Mouse (Mus musculus) neural tube, embryonic 15.5 days (tissue): Measurements from ENCODE around the gene Tbx5. TPM values are rescaled to one million over a fixed set of nuclear protein-coding genes. Genes with fewer than 3 reads are reported as not detected.

ENCODE experiments used
- ATAC-seq: fragments of 200-750 bp; cut with Nextera tagmentation; 2 replicates; pipeline ENCODE4 v1.8.0; 2017; ENCODE audit warnings: mild to moderate bottlenecking, moderate TSS enrichment, moderate library complexity; ENCODE audit not compliant: low FRiP score
- H3K27ac ChIP-seq: fragments of 300-500 bp; sonication (generic); replicated peaks from 2 replicates; pipeline ENCODE4 v1.5.1; 2015; ENCODE audit warnings: mild to moderate bottlenecking, inconsistent platforms
- H3K27me3 ChIP-seq: fragments of 300-500 bp; sonication (generic); replicated peaks from 2 replicates; pipeline ENCODE4 v1.6.1; 2015; ENCODE audit warnings: inconsistent platforms
- H3K36me3 ChIP-seq: fragments of 300-500 bp; sonication (generic); 2 replicates; pipeline ENCODE4 v1.6.1; 2015; ENCODE audit warnings: inconsistent platforms
- H3K4me1 ChIP-seq: fragments of 300-500 bp; sonication (generic); 2 replicates; pipeline ENCODE4 v1.6.1; 2015; ENCODE audit warnings: inconsistent platforms
- H3K4me2 ChIP-seq: fragments of 300-500 bp; sonication (generic); 2 replicates; pipeline ENCODE4 v1.6.1; 2015; ENCODE audit warnings: inconsistent platforms, mild to moderate bottlenecking, moderate library complexity
- H3K4me3 ChIP-seq: fragments of 300-500 bp; sonication (generic); replicated peaks from 2 replicates; pipeline ENCODE4 v1.5.1; 2015; ENCODE audit warnings: mild to moderate bottlenecking, inconsistent platforms
- H3K9ac ChIP-seq: fragments of 300-500 bp; sonication (generic); replicated peaks from 2 replicates; pipeline ENCODE4 v1.6.1; 2015; ENCODE audit warnings: mild to moderate bottlenecking, inconsistent platforms
- H3K9me3 ChIP-seq: fragments of 300-500 bp; sonication (generic); replicated peaks from 2 replicates; pipeline ENCODE4 v1.6.1; 2016; ENCODE audit warnings: inconsistent platforms
- WGBS: fragments of 180-500 bp; shearing (Covaris S2); methylation state at CpG from one replicate; pipeline ENCODE4 v1.1.7; 2015; ENCODE audit warnings: mixed read lengths; 5-methylcytosine and 5-hydroxymethylcytosine counted together
- polyA plus RNA-seq: library from polyadenylated mRNA; unstranded; fragments of >200 nt; fragmentation: Nextera tagmentation; extraction: Ambion mirVana; gene quantifications from 2 replicates; pipeline ENCODE4 v1.2.1, GENCODE M21; 2015

The Tbx5 gene
- polyA plus RNA-seq, 1 experiment from 2014 or later: 0.10 TPM

DNA sequence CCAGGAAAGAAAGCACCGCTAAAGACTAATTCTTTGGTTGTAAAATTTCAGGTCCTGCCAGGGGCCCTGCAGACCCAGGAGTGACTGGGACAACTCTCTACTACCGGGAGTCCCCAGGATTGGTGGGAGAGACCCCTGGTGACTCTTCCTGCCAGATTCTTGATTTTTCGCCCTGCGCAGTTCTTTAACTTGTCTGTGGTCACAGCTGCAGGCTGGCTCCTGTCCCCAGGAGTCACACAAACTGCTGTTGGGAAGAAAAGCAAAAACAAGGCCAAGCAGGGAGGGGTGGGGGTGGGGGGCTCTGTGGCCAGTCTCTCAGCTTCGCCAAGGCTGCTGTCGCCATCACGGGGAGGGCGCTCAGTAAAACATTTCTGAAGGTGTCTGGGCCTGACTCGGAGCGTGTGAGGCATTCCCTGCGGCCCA lies 32.2 kb upstream of the Tbx5 start:
- Histone ChIP-seq H3K4me1 (no peaks in the 10 kb centered on the region), H3K27ac (no peak overlapping the region), H3K36me3 (no peaks in the 10 kb centered on the region), H3K4me3 (no peak overlapping the region), H3K9ac (no peak overlapping the region), H3K27me3 (peaks cover 100% of the 10 kb centered on the region), H3K9me3 (no peaks in the 10 kb centered on the region), H3K4me2 (no peak overlapping the region)
- 0% methylated on average over 11 of the region's 11 CpGs for WGBS
- ATAC-seq: no peak

DNA sequence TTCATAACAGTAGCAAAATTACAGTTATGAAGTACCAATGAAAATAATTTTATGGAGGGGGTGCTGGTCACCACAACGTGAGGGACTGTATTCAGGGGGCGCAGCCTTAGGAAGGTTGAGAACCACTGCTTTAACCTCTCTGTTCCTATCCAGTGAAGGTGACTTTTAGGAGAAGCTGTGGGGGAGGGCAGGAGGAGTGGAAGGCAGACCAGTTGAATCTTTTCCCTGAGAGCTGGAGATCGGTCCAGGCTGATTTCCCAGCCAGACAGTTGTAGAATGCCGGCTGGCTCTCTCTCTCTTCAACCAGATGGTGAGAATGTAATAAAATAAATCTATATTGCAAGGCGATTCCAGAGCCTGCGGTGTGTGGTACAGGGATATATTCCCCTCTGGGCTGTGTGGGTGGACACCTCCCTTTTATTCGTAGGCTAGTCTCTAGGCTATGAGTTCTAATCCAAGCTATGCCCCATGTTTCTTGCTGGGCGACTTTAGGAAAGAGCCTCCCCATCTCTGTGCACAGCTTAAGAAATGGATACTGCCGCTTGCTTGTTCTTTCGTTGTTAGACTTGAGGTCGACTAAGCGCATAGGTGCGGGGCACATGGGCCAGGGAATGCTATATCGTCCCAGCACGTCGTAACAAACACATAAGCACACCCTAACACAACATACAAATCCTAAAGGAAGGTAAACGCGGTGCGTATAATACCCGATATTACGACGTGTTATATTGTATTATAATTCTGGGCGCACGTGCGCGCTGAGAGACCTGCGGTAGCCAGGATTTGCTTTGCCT lies 29.7 kb upstream of the Tbx5 start:
- Histone ChIP-seq H3K4me3 (no peak overlapping the region), H3K36me3 (no peaks in the 10 kb centered on the region), H3K4me2 (no peak overlapping the region), H3K9ac (no peak overlapping the region), H3K27ac (no peak overlapping the region), H3K4me1 (no peaks in the 10 kb centered on the region), H3K27me3 (peaks cover 100% of the 10 kb centered on the region), H3K9me3 (no peaks in the 10 kb centered on the region)
- no peak for ATAC-seq
- 2% methylated on average over 27 of the region's 27 CpGs for WGBS

DNA sequence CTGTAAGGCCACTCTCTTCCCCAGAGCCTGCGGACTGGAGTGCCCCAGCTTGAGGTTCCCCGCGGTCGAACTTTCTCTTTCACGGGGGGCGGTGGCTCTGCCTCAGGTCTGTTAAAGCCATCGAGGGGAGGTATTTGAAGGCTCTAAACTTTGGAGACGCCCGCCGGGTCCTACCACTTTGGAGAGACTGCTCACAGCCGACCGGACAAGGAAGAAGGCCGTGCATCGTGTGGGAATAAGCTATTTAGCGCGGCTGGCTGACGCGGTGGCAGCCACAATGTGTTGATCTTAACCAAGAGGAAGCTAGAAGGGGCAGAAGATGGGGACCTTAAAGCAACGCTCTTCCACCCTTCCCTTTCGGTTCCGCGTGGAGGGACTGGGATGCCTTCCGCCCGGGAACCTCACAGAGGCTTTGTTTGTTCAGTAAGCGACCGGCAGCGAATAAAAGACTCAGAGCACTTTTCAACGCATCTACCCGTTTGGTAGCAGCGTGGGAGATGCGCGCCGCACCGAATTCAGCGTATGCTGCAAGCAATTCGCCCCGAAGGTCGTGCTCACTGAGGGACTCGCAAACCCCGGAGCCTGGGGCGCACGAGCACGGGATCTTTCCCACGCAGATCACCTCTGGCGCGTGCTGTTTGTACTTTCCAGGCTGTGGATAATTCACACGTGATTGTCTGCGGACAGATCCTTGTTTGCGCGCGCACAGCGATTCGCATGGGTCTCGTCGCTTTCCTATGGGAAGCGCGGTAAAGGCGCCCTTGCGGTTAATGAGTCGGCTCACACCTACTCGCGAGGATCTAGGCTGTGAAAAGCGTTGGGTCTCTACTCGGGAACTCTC lies 28.8 kb upstream of the Tbx5 start:
- Histone ChIP-seq H3K27me3 (peaks cover 100% of the 10 kb centered on the region), H3K9ac (no peak overlapping the region), H3K4me1 (no peaks in the 10 kb centered on the region), H3K9me3 (no peaks in the 10 kb centered on the region), H3K27ac (no peak overlapping the region), H3K4me3 (no peak overlapping the region), H3K4me2 (no peak overlapping the region), H3K36me3 (no peaks in the 10 kb centered on the region)
- ATAC-seq: no peak
- WGBS: under 1% methylated on average over 64 of the region's 64 CpGs

DNA sequence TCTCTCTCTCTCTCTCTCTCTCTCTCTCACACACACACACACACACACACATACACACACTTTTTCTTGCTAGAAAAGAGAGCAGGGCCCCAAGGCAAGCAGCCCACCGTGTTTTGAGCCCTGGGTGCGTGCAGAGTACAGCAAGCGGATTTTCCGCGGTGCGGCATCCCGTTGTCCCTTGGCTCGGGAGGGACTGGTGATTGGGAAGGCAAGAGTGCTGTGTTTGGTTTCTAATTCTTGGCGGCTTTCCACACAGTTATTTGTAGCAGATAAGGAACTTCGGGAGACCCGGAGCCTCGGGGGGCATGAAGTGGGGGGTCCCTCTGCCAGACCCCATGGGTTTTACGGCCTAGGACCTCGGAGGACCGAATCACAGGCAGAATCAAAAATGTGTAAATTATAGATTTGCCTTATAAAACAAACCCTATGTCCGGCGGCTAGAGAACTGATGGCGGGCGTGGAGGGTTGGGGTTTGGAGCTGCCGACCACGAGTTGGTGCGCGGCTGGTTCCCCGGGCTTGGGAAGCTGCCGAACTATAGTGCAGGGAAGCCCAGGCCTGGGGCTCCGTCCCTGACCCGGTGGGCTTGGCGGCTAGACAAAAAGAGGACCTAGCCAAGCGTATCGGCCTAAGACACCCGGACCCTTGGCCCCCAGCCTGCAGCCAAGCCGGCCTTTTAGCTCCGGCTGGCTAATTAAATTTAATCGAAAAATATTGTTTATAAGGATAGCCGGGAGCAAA lies 28.0 kb upstream of the Tbx5 start:
- no peaks in the 10 kb centered on the region for H3K4me1 ChIP-seq
- H3K4me2 ChIP-seq: no peak overlapping the region
- no peak for ATAC-seq
- 0 out of 2 replicates have a peak, but pooled peaks cover 1% of the 10 kb centered on the region for H3K9me3 ChIP-seq
- H3K9ac ChIP-seq: no peak overlapping the region
- peaks cover 100% of the 10 kb centered on the region for H3K27me3 ChIP-seq
- under 1% methylated on average over 35 of the region's 35 CpGs for WGBS
- no peak overlapping the region for H3K27ac ChIP-seq
- H3K36me3 ChIP-seq: no peaks in the 10 kb centered on the region
- no peak overlapping the region for H3K4me3 ChIP-seq

DNA sequence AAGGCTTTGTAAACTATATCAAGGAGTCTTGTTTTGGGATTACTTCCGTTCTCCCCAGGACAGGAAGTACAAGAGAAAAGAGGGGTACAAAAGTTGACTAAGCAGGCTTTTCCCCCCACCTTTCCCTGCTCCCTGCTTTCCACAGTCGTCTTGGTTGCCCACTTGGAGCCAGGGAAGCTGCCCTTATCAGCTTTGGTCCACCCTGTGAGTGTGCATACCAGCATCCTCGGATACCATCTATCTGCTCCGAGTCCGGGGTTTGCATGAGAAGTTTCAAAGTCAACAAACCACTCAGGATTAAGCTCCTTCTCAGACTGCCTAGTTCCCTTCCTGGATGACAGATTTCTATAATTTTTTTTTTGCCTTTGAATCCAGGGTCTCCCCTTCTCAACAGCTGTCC lies 26.8 kb upstream of the Tbx5 start:
- no peaks in the 10 kb centered on the region for H3K36me3 ChIP-seq
- 0 out of 2 replicates have a peak, but pooled peaks cover 2% of the 10 kb centered on the region for H3K9me3 ChIP-seq
- peaks cover 100% of the 10 kb centered on the region for H3K27me3 ChIP-seq
- H3K4me3 ChIP-seq: no peak overlapping the region
- no peak overlapping the region for H3K9ac ChIP-seq
- H3K4me1 ChIP-seq: no peaks in the 10 kb centered on the region
- no peak overlapping the region for H3K27ac ChIP-seq
- WGBS: 0% methylated on average over 5 of the region's 5 CpGs
- H3K4me2 ChIP-seq: no peak overlapping the region
- no peak for ATAC-seq

DNA sequence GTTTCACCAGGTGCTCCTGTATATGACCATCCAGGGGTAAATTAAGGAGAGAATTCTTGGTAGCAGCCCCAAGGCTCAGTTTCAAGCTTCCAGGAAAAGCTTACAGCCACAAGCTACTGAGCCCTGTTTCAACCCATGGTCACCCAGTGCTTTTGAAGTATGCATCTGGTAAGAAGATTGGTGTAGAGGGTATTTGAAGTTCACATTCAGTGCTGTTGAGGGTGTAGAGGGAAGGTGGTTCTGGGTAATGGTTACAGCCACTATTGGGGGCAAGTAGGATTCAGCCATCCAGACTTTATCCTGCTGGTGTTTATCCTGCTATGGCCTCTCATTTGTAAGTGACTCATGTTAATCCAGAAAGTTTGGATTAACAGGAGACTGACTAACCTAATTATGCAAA lies 26.0 kb upstream of the Tbx5 start:
- H3K27ac ChIP-seq: no peak overlapping the region
- no peak overlapping the region for H3K9ac ChIP-seq
- H3K4me3 ChIP-seq: no peak overlapping the region
- no peak for ATAC-seq
- peaks cover 100% of the 10 kb centered on the region for H3K27me3 ChIP-seq
- no peak overlapping the region for H3K4me2 ChIP-seq
- H3K4me1 ChIP-seq: no peaks in the 10 kb centered on the region
- no peaks in the 10 kb centered on the region for H3K36me3 ChIP-seq
- 0 out of 2 replicates have a peak, but pooled peaks cover 2% of the 10 kb centered on the region for H3K9me3 ChIP-seq

DNA sequence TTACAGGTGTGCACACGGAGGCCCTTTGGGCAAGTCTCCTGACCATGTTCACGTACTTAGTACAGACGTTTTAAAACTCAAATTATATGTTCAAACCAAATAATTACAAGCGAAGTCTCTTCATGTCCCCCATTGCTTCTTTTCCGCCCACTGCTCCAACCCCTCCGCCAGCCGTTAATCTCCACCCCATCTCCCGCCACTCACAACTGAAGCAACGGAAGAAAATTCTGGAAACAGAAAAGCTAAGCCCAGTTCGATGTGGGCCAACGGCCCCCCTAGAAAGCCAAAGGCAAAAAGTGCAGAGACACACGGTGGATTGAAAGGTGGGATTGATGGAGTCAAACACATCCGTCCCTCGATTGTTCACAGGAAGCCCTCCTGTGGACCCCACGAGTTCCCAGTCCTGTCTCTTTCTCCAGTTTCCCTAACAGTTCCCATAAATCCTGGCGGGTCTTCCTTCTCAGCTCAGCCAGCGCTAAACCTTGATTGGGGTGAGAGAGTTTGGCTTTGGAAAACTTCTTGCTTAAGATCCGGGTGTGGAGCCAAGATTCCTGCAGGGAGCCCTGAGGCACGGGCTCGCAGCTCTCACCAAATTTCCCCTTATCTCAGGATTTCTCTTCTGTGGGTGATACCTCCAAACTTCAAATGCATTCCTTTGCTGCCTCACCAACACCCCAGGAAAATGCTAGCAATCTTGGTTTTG lies 24.8 kb upstream of the Tbx5 start:
- 1% methylated on average over 20 of the region's 20 CpGs for WGBS
- no peak overlapping the region for H3K4me3 ChIP-seq
- H3K36me3 ChIP-seq: no peaks in the 10 kb centered on the region

DNA sequence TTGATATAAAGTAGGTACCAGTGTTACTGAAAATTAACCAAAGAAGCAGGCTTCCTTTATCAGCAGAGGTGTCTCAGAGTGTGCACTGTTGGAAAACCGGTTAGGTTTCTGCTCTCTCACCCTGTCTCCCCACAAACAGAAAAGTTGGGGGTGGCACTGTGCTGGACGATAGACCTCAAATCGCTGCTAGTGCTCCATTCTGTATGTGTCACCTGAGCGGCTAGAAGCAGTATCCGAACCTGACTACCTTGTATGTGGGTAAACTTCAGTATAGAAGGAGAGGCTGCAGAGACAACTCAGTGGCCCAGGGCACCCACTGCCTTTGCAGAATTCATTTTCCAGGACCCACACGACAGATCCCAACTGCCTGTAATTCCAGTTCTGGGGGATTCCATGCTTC lies 23.8 kb upstream of the Tbx5 start:
- H3K27me3 ChIP-seq: peaks cover 96% of the 10 kb centered on the region
- 37% methylated on average over 6 of the region's 6 CpGs for WGBS
- H3K4me1 ChIP-seq: no peaks in the 10 kb centered on the region
- no peak overlapping the region for H3K4me2 ChIP-seq
- H3K9ac ChIP-seq: no peak overlapping the region
- ATAC-seq: no peak
- no peak overlapping the region for H3K4me3 ChIP-seq
- H3K36me3 ChIP-seq: no peaks in the 10 kb centered on the region
- no peak overlapping the region for H3K27ac ChIP-seq
- H3K9me3 ChIP-seq: 0 out of 2 replicates have a peak, but pooled peaks cover 2% of the 10 kb centered on the region

More for the DNA sequence above, 24.8 kb upstream of the Tbx5 start:
- H3K4me2 ChIP-seq: no peak overlapping the region
- no peaks in the 10 kb centered on the region for H3K4me1 ChIP-seq
- 0 out of 2 replicates have a peak, but pooled peaks cover 2% of the 10 kb centered on the region for H3K9me3 ChIP-seq
- no peak for ATAC-seq
- H3K9ac ChIP-seq: no peak overlapping the region
- peaks cover 98% of the 10 kb centered on the region for H3K27me3 ChIP-seq
- no peak overlapping the region for H3K27ac ChIP-seq

DNA sequence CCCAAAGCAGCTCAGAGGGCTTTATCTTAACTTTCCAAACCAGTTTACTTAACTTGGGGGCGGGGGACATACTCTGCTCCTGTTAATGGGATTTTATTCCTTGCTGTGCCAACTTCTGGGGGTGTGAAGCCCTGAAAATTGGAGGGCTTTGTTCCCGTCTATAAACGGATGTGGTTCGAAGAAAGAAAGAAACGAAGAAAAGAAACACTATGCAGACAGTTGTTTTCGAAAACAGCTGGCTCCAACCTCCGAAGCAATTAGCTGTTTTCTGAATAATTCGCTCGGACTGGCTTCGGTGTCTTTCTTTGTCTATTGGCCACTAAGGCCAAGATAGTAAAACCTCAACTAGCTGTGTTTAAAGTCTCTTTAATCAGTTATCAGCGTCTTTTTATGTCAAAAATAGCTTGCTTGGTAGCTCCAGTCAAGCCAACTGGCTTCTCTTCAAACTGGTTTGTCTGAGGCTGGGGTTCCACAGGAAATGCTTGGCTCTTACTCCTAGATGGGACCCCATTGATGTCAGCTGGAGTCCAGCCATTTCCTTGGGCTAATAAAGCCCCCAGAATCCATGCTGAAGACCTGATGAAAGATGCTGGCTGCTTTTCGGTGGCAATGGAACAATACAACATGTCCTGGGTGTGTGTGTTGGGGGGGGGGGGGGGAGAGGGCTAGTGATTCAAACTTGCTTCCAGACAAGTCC lies 21.3 kb upstream of the Tbx5 start:
- Histone ChIP-seq H3K4me2 (no peak overlapping the region), H3K9ac (no peak overlapping the region), H3K4me1 (no peaks in the 10 kb centered on the region), H3K4me3 (no peak overlapping the region), H3K9me3 (0 out of 2 replicates have a peak, but pooled peaks cover 2% of the 10 kb centered on the region), H3K27ac (no peak overlapping the region), H3K27me3 (peaks cover 83% of the 10 kb centered on the region), H3K36me3 (no peaks in the 10 kb centered on the region)
- 41% methylated on average over 12 of the region's 12 CpGs for WGBS
- ATAC-seq: no peak

DNA sequence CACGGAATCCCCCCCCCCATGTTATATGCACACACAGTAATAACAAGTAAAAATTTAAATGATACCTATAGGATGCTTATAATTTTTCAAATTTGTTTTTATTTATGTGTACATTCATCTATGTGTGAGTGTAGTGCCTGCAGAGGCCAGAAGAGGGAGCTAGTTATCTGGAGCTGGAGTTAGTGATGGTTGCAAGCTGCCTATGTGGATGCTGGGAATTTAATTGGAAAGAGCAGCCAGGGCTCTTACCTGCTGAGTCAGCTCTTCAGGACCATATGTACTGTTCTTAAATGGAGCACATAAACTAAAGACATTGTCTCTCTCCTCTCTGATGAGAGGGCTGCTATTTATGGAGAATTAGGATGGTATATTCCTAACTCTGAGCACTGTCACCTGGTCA lies 17.2 kb upstream of the Tbx5 start:
- no peak overlapping the region for H3K9ac ChIP-seq
- peaks cover 74% of the 10 kb centered on the region for H3K27me3 ChIP-seq
- no peak overlapping the region for H3K27ac ChIP-seq
- H3K36me3 ChIP-seq: no peaks in the 10 kb centered on the region
- H3K9me3 ChIP-seq: no peaks in the 10 kb centered on the region
- 56% methylated on average over 1 of the region's 1 CpGs for WGBS
- H3K4me3 ChIP-seq: no peak overlapping the region
- H3K4me2 ChIP-seq: no peak overlapping the region
- H3K4me1 ChIP-seq: no peaks in the 10 kb centered on the region
- ATAC-seq: no peak
